Mouse (Mus musculus) ES-Bruce4 (cell line): ENCODE data around the gene Inppl1. TPM values are rescaled to one million over a fixed set of nuclear protein-coding genes. Genes with fewer than 3 reads are reported as not detected.

Experiments used
- H3K27ac ChIP-seq: 2 replicates; pipeline ENCODE4 v1.5.1; 2012; ENCODE audit warnings: low read length, inconsistent platforms; ENCODE audit not compliant: insufficient read depth
- H3K27me3 ChIP-seq: 2 replicates; pipeline ENCODE4 v1.6.1; 2012; ENCODE audit warnings: mild to moderate bottlenecking, low read length, inconsistent platforms; ENCODE audit not compliant: control insufficient read depth, poor library complexity, insufficient read depth, severe bottlenecking
- H3K36me3 ChIP-seq: 2 replicates; pipeline ENCODE4 v1.6.1; 2012; ENCODE audit warnings: inconsistent platforms, mild to moderate bottlenecking, low read length, moderate library complexity; ENCODE audit not compliant: control insufficient read depth, poor library complexity, insufficient read depth, severe bottlenecking
- H3K4me1 ChIP-seq: one replicate; pipeline ENCODE4 v1.8.1; 2011; ENCODE audit warnings: low read length; ENCODE audit not compliant: control insufficient read depth, insufficient read depth
- H3K4me3 ChIP-seq: 2 replicates; pipeline ENCODE4 v1.5.1; 2011; ENCODE audit warnings: low read depth, mild to moderate bottlenecking, low read length
- H3K9ac ChIP-seq: 2 replicates; pipeline ENCODE4 v1.6.1; 2012; ENCODE audit warnings: low read depth, mild to moderate bottlenecking, inconsistent platforms; ENCODE audit not compliant: poor library complexity, severe bottlenecking
- H3K9me3 ChIP-seq: replicated peaks from 2 replicates; pipeline ENCODE4 v1.6.1; 2012; ENCODE audit warnings: mild to moderate bottlenecking, low read length, inconsistent platforms; ENCODE audit not compliant: control insufficient read depth, poor library complexity, insufficient read depth, severe bottlenecking
- CTCF ChIP-seq: IDR thresholded peaks from one replicate; pipeline ENCODE4 v1.8.1; 2011; ENCODE audit warnings: low read depth, low read length
- EP300 ChIP-seq: IDR thresholded peaks from 2 replicates; pipeline ENCODE4 v1.6.1; 2011; ENCODE audit warnings: low read depth, low read length; ENCODE audit not compliant: insufficient read depth
- POLR2A ChIP-seq: IDR thresholded peaks from one replicate; pipeline ENCODE4 v1.8.1; 2011; ENCODE audit warnings: low read length; ENCODE audit not compliant: insufficient read depth
- polyA plus RNA-seq: library from polyadenylated mRNA; stranded (reverse); fragments of >200 nt; gene quantifications from 2 replicates; pipeline ENCODE4 v1.2.4, GENCODE M21; 2011; ENCODE audit warnings: low read depth; ENCODE audit not compliant: missing spikeins, insufficient read depth, insufficient read length

Gene Inppl1
- polyA plus RNA-seq, 1 experiment = 67.9 TPM

DNA sequence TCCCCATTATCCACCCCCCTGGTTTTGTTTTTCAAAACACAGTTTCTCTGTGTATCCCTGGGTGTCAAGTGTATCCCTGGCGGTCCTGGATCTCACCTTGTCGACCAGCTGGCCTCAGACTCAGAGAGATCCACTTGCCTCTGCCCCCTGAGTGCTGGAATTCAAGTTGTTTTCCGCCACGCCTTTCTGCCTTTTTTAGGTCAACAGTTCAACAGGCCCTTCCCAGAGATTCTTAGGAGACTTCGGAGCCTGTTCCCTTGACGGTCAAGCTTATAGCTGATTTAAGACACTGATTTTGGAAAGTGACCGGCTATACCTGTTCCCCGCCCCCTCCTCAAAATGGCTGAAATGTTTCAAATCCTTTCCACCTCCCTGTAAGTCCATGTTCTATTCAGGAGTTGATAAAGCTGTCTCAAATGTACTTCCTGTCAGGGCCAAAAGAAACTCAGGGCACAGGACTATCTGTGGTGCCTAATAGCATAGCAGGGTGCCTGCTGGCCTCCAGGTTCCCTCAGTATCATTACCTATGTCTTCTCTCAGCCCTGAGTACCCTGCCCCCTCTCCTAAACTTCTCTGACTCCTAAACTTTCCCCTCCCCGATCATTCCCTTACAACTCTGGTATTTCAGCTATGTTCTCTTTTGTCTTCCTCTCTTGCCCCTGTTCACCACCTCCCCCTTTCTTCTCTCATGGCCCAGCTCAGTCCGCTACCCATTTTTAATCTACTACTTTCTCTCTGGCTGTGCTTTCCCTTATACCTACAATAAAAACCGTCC is 28.6 kb upstream of the Inppl1 start:
- no peak for TF ChIP-seq POLR2A
- TF ChIP-seq EP300 = 0 out of 2 replicates have a peak, but pooled peaks have one; percentile 20
- TF ChIP-seq CTCF = no peak
- Histone ChIP-seq H3K27me3 (no peaks in the 10 kb centered on the region), H3K4me1 (peaks cover 2% of the 10 kb centered on the region), H3K27ac (peak overlapping the region; percentile 96), H3K4me3 (0 out of 2 replicates have a peak overlapping the region, but pooled peaks have one; percentile 11), H3K9ac (peak overlapping the region; percentile 71), H3K36me3 (peaks cover 2% of the 10 kb centered on the region; the same call in 1 of the 2 replicates), H3K9me3 (no peaks in the 10 kb centered on the region)

DNA sequence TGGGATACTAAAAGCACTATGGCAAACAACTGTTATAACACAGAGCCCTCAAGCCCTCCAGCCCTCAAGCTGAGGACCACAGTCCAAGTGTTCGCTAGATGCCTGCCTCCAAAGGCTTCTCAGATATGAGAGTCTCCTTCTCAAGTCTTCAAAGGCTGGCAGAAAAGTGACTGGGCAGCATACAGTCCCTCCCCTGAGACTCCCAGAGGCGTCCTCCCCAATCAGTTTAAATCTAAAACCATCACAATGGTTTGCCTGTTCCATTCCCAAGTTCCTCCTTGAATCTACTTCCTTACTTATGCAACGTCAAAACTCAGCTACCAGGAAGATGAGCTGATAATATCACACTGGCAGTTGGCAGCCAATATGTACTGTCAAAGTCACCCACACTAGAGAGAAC is 25.4 kb upstream of the Inppl1 start, which contains the start of gene Anapc15:
Gene Anapc15 (plus strand): TSS at position 301 of the 400 bp plus-strand sequence.
- H3K36me3 ChIP-seq = peaks cover 3% of the 10 kb centered on the region; the same call in 1 of the 2 replicates
- TF ChIP-seq EP300 = no peak
- TF ChIP-seq CTCF = no peak
- no peaks in the 10 kb centered on the region for H3K27me3 ChIP-seq
- H3K9me3 ChIP-seq = no peaks in the 10 kb centered on the region
- H3K27ac ChIP-seq = 0 out of 2 replicates have a peak within 1 kb of the TSS, but pooled peaks have one; percentile 39
- H3K4me1 ChIP-seq = peaks cover 2% of the 10 kb centered on the region
- no peak within 1 kb of the TSS for H3K4me3 ChIP-seq
- no peak within 1 kb of the TSS for H3K9ac ChIP-seq

DNA sequence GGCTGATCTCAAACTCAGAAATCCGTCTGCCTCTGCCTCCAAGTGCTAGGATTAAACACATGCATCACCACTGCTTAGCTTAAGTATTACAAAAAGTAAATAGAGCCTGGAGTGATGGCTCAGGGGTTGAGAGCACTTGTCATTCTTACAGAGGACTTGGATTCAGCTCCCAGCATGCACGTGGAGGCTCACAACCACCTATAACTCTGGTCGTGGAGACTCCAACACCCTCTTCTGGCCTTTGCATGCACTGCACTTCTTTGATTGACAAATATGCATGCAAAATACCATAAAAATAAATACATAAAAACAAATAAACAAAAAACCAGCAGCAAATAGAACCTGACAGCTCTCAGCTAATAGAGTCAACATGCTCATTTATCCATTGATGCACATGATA is 24.3 kb upstream of the Inppl1 start:
- Histone ChIP-seq H3K36me3 (peaks cover 13% of the 10 kb centered on the region), H3K9me3 (no peaks in the 10 kb centered on the region), H3K27me3 (no peaks in the 10 kb centered on the region), H3K9ac (no peak overlapping the region), H3K4me3 (no peak overlapping the region), H3K27ac (no peak overlapping the region), H3K4me1 (peaks cover 2% of the 10 kb centered on the region)
- TF ChIP-seq CTCF (peak; percentile 20), POLR2A (no peak)

DNA sequence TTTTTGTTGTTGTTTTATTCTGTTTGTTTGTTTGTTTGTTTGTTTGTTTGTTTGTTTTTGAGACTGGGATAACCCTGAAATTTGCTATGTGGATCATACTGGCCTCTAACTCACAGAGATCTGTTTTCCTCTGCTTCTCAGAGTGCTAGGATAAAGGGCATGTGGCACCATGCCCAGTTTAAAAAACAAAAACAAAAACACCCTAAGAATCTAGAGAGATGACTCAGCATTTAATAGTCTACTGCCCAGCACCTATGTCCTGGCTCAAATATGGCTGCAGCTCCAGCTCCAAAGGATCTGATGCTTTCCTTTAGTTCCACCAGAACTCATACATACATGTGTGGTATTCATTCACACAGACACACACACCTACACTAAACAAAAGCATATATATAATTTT is 22.9 kb upstream of the Inppl1 start:
- no peak overlapping the region for H3K4me3 ChIP-seq
- H3K9ac ChIP-seq = no peak overlapping the region
- no peaks in the 10 kb centered on the region for H3K9me3 ChIP-seq
- no peaks in the 10 kb centered on the region for H3K27me3 ChIP-seq
- no peak overlapping the region for H3K27ac ChIP-seq
- peaks cover 20% of the 10 kb centered on the region for H3K36me3 ChIP-seq
- no peak for TF ChIP-seq POLR2A
- H3K4me1 ChIP-seq = peaks cover 2% of the 10 kb centered on the region

DNA sequence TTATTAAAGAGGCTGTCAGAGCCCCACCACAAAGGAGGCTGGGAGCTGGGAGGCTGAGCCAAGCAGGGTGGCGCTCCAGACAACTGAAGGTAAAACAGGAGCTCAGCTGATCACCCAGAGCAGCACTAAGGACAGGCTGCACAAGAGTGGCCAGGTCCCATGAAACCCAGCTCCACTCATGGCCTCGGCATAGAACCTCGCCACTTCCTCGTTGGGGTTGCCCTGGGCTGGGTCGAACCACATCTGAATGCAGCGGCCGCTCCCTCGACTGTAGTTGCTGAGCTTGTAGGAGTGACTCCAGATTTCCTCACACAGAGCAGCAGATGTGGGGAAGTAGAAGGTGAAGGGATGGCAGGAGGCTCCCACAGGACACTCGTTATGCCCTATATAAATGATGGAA is 20.3 kb upstream of the Inppl1 start:
- Histone ChIP-seq H3K4me1 (no peaks in the 10 kb centered on the region), H3K27me3 (no peaks in the 10 kb centered on the region), H3K36me3 (peaks cover 22% of the 10 kb centered on the region), H3K27ac (no peak overlapping the region), H3K9me3 (no peaks in the 10 kb centered on the region), H3K9ac (no peak overlapping the region), H3K4me3 (no peak overlapping the region)
- TF ChIP-seq EP300 (no peak), POLR2A (no peak), CTCF (no peak)

DNA sequence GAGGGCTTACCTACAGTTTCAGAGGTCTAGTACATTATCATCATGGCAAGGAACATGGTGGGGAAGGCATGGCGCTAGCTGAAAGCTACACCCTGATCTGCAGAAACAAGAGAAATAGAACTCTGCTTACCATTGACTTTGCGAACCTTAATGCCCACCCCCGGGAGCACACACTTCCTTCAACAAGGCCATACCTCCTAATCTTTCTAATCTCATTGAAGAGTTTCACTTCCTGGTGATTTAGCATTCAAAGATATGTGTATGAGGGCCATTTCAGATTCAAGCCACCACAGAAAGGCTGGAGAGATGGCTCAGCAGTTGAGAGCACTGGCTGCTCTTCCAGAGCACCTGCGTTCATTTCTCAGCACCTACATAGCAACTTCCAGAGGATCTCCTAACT is 19.1 kb upstream of the Inppl1 start, which contains the start of gene Folr2:
Gene Folr2 (minus strand): TSS at position 101 of the 400 bp plus-strand sequence.
- Histone ChIP-seq H3K4me1 (no peaks in the 10 kb centered on the region), H3K9me3 (no peaks in the 10 kb centered on the region), H3K9ac (no peak within 1 kb of the TSS), H3K36me3 (peaks cover 22% of the 10 kb centered on the region), H3K4me3 (no peak within 1 kb of the TSS), H3K27ac (no peak within 1 kb of the TSS), H3K27me3 (no peaks in the 10 kb centered on the region)
- TF ChIP-seq CTCF = no peak
- no peak for TF ChIP-seq EP300
- no peak for TF ChIP-seq POLR2A
